ENCODE assay signal across 11 mouse cellular contexts in the genomic region with DNA sequence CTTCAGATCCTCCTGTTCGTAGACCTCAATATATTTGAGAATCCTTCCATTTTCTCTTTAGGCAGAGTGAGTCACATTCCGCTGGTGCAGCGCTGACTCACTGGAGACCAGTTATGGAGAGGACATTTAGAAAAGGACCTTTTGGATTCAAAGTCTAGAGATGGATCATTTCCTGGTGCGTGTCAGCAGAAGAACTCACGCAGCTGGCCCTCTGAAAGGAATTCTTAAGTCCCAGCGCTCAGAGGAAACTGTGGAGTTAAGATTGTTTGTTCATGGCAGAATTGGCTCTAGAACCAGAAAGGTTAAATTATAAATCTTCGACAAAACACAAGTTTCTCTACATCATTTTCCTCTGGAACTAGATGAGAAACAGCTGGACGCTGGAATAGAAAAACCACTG.
DNase-seq lines count a peak whose midpoint lies in the region; ATAC-seq and TF ChIP-seq lines count a peak whose summit lies in the region.
"Had no signal": no experiment of that assay in that cellular context is flagged by ENCODE, and none has a peak within 500 bp of the region (broad histone marks: within the 10 kb centered on the region; RNA-seq: fewer than 3 reads in every experiment).

No protein-coding gene starts in this region.

- peak; percentile 76; the same call in 1 of the 2 replicates for ATAC-seq in frontal cortex, adult (ENCODE audit: low TSS enrichment)
- ATAC-seq in kidney, embryonic 16.5 days (ENCODE audit: low FRiP score, low TSS enrichment) = no peak
- ATAC-seq in stomach, postnatal 0 days (ENCODE audit: low FRiP score, low TSS enrichment) = peak; percentile 70; the same call in 1 of the 2 replicates
- ATAC-seq in forebrain, embryonic 15.5 days (replicated peaks) = no peak

- no peaks in the 10 kb centered on the region for H3K36me3 ChIP-seq in kidney, embryonic 16.5 days (ENCODE audit: insufficient read depth, low read length)
- no peaks in the 10 kb centered on the region for H3K36me3 ChIP-seq in stomach, postnatal 0 days (ENCODE audit: control insufficient read depth, insufficient read depth, low read length)
- no peaks in the 10 kb centered on the region for H3K36me3 ChIP-seq in forebrain, embryonic 15.5 days
- H3K36me3 ChIP-seq: embryonic facial prominence, embryonic 13.5 days had no signal

- no peaks in the 10 kb centered on the region; the same call in 1 of the 2 replicates for H3K4me1 ChIP-seq in kidney, embryonic 16.5 days (ENCODE audit: insufficient read depth, low read length)
- no peaks in the 10 kb centered on the region for H3K4me1 ChIP-seq in stomach, postnatal 0 days (replicated peaks; ENCODE audit: control insufficient read depth, insufficient read depth)
- H3K4me1 ChIP-seq in forebrain, embryonic 15.5 days = no peaks in the 10 kb centered on the region

- no peak overlapping the region for H3K9ac ChIP-seq in kidney, embryonic 16.5 days (replicated peaks; ENCODE audit: low read length)
- no peak overlapping the region for H3K9ac ChIP-seq in stomach, postnatal 0 days (ENCODE audit: low read length)
- no peak overlapping the region for H3K9ac ChIP-seq in forebrain, embryonic 15.5 days (replicated peaks)
- H3K9ac ChIP-seq: embryonic facial prominence, embryonic 13.5 days; liver, embryonic 14.5 days had no signal

- peak overlapping the region; percentile 54; the same call in 1 of the 2 replicates for H3K27ac ChIP-seq in kidney, embryonic 16.5 days (ENCODE audit: low read length)
- H3K27ac ChIP-seq in stomach, postnatal 0 days (replicated peaks) = 0 out of 2 replicates have a peak overlapping the region, but pooled peaks have one; percentile 20
- H3K27ac ChIP-seq in forebrain, embryonic 15.5 days (replicated peaks) = no peak overlapping the region
- H3K27ac ChIP-seq: embryonic facial prominence, embryonic 13.5 days; liver, embryonic 14.5 days had no signal

- no peak for DNase-seq in frontal cortex, postnatal 10 days (ENCODE audit: low spot score in 2 of 2)
- peak; percentile 9 to 16 for DNase-seq in right cerebral cortex, adult 2 months (ENCODE audit: low spot score in 2 of 2)
- DNase-seq in right cerebral cortex, postnatal 4 days = no peak
- no peak for DNase-seq in stomach, postnatal 0 days (ENCODE audit: low spot score)
- no peak for DNase-seq in cerebellum, adult 11-12 months
- DNase-seq: cerebellum, adult 9-10 months had no signal

- peaks cover 8% of the 10 kb centered on the region for H3K27me3 ChIP-seq in kidney, embryonic 16.5 days (ENCODE audit: insufficient read depth, low read length)
- no peaks in the 10 kb centered on the region for H3K27me3 ChIP-seq in stomach, postnatal 0 days (ENCODE audit: control insufficient read depth, insufficient read depth, low read length)
- peaks cover 1% of the 10 kb centered on the region; the same call in 1 of the 2 replicates for H3K27me3 ChIP-seq in forebrain, embryonic 15.5 days

- H3K4me2 ChIP-seq in kidney, embryonic 16.5 days (replicated peaks; ENCODE audit: low read depth, low read length) = no peak overlapping the region
- no peak overlapping the region for H3K4me2 ChIP-seq in stomach, postnatal 0 days (replicated peaks; ENCODE audit: low read depth)
- no peak overlapping the region for H3K4me2 ChIP-seq in forebrain, embryonic 15.5 days (replicated peaks)
- H3K4me2 ChIP-seq: embryonic facial prominence, embryonic 13.5 days had no signal

- no peak for TF ChIP-seq EP300 in stomach, postnatal 0 days (optimal IDR thresholded peaks at IDR 0.05)

- no peak for TF ChIP-seq CTCF in stomach, postnatal 0 days (IDR thresholded peaks at IDR 0.05; ENCODE audit: low read depth)

- H3K4me3 ChIP-seq in kidney, embryonic 16.5 days (ENCODE audit: low read length) = no peak overlapping the region
- H3K4me3 ChIP-seq in stomach, postnatal 0 days (ENCODE audit: low read depth, low read length) = no peak overlapping the region
- H3K4me3 ChIP-seq in forebrain, embryonic 15.5 days = no peak overlapping the region
- H3K4me3 ChIP-seq: embryonic facial prominence, embryonic 13.5 days had no signal

- no peaks in the 10 kb centered on the region for H3K9me3 ChIP-seq in kidney, embryonic 16.5 days (ENCODE audit: low read length)
- no peaks in the 10 kb centered on the region for H3K9me3 ChIP-seq in stomach, postnatal 0 days (ENCODE audit: control insufficient read depth, low read length)
- H3K9me3 ChIP-seq in forebrain, embryonic 15.5 days = no peaks in the 10 kb centered on the region
- H3K9me3 ChIP-seq: embryonic facial prominence, embryonic 13.5 days had no signal

- 59% methylated on average over 8 of the region's 8 CpGs for WGBS in kidney, embryonic 16.5 days
- WGBS in stomach, postnatal 0 days = 31% methylated on average over 8 of the region's 8 CpGs
- WGBS in forebrain, embryonic 15.5 days = 88% methylated on average over 8 of the region's 8 CpGs

Comparison
In these comparisons a context has a peak if more than half of its experiments do, and no peak if none do; other contexts are left out.
1. DNase-seq: peak in right cerebral cortex, adult 2 months (2 of 2); none in frontal cortex, postnatal 10 days (0 of 2), right cerebral cortex, postnatal 4 days (single experiment), stomach, postnatal 0 days (single experiment) and cerebellum, adult 11-12 months (single experiment).
2. ATAC-seq: peak in frontal cortex, adult (single experiment) and stomach, postnatal 0 days (single experiment); none in kidney, embryonic 16.5 days (single experiment) and forebrain, embryonic 15.5 days (single experiment).